In the genomic region with DNA sequence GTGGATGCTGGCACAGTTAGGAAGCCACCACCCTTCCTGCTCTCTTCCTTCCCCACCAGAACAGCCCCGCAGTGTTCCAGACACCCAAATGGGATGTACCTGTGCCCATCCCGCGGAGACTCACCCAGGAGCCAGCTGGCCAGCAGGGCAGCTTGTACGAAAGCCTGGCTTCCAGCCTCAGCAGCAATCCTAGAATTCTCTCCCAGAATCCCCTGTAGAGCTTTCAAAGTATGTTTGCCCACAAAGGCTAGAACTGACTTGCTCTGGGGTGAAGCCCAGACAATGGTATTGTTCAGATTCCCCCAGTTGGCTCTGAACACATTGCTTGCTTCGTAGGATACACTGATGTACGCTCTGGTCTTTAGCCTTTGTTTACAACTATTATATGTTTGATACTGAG, we compare ENCODE assay signal across 16 mouse cellular contexts.
"Had no signal": no experiment of that assay in that cellular context is flagged by ENCODE, and none has a peak within 500 bp of the region (broad histone marks: within the 10 kb centered on the region; RNA-seq: fewer than 3 reads in every experiment).

No protein-coding gene starts in this region.

- DNase-seq: kidney, adult 18-20 months; kidney, adult 9 months; kidney, postnatal 14 days; kidney, postnatal 4 days; layer of hippocampus, postnatal 36 days; liver; lung, embryonic 14.5 days; thymus, adult 2 months; thymus, postnatal 14 days; thymus, postnatal 4 days had no signal

- H3K4me3 ChIP-seq: left cerebral cortex, adult 2 months; limb, embryonic 10.5 days; limb, embryonic 13.5 days; liver, embryonic 12.5 days; liver, embryonic 15.5 days; midbrain, embryonic 13.5 days had no signal

- H3K4me1 ChIP-seq: limb, embryonic 10.5 days; limb, embryonic 13.5 days; liver, embryonic 12.5 days; liver, embryonic 15.5 days; midbrain, embryonic 13.5 days had no signal
